Mouse (Mus musculus) megakaryocyte-erythroid progenitor cell, adult 5-6 weeks (primary cell): ENCODE data around the gene Nipa1. TPM values are rescaled to one million over a fixed set of nuclear protein-coding genes. Genes with fewer than 3 reads are reported as not detected.
A peak's percentile ranks its signal among the peaks of the same experiment; 100 is the strongest.

Source experiments
- ATAC-seq: replicated peaks from 2 replicates; pipeline ENCODE4 v1.8.0; 2016; ENCODE audit warnings: mild to moderate bottlenecking, inconsistent platforms; ENCODE audit not compliant: severe bottlenecking, poor library complexity, low FRiP score, low TSS enrichment
- total RNA-seq, 2 experiments: library from RNA; stranded (forward) in 1 of 2; stranded (reverse) in 1 of 2; fragments of 200-1000, 215-1000 nt in 1 of 2; fragments of >200 nt in 1 of 2; fragmentation: Nextera tagmentation in 1 of 2; gene quantifications; 2 replicates each; pipeline ENCODE4 v1.2.3; 2014 to 2017

The Nipa1 gene
- total RNA-seq, 2 experiments from 2014 or later = 16.9 to 31.7 TPM

DNA sequence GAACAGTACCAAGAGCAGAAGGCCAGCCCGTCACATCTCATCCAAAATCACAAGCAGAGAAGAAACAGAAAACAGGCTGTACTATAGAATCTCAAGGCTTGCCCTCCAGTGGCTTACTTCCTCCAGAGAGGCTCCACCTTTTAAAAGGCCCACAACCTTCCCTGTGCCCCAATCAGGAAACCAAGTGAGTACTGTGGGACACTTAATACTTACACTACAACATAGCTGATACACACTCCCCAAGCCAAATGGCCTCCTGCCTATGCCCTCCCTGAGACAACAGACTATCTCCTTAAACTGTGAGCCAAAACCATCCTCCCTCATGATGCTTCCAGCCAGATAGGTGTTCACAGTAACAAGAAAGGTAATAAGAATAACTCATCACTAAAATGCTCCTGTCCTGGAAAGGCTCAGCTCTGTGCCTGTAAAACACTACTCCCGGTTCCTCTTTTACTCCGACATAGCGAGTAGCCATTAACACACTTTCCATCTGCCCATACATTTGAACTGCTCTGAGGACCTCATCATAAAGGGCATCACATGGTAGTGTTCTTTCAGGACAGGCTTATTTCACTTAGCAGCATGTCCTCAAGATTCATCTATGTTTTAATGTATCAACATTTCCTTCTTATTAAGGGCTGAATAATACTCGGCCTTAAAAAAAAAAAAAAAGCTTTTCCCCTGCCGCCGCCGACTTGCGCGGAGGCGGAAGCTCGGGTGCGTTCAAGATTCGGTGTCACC, 6.3 kb downstream of the Nipa1 start:
- ATAC-seq = no peak

- ATAC-seq = no peak
Observed at GRCm38 (mm10) chr7:56011018-56011333, 8.8 kb downstream of the Nipa1 start.

- no peak for ATAC-seq
Observed at GRCm38 (mm10) chr7:56010318-56011017, 9.3 kb downstream of the Nipa1 start.

- peak; percentile 78 for ATAC-seq
Observed at GRCm38 (mm10) chr7:55998997-55999396, 20.8 kb downstream of the Nipa1 start.

DNA sequence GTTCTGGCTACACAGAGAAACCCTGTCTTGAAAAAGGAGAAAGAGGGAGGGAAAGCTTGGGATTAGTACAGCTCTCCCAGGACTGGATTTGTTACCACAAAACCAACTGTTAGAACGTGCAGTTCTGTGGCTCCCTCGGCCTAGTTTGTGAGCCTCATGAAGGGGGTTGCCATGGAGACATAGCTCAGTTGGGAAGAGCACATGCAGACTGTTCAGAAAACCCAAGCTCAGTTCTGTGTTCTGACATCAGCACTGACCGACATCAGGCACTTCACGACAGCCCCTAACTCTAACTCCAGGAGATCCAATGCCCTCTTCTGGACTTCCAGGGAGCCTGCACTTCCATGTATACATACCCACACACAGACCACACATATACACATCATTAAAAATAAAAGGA, 24.7 kb downstream of the Nipa1 start:
- ATAC-seq = no peak

- no peak for ATAC-seq
Observed at GRCm38 (mm10) chr7:55991858-55992257, 27.9 kb downstream of the Nipa1 start.

DNA sequence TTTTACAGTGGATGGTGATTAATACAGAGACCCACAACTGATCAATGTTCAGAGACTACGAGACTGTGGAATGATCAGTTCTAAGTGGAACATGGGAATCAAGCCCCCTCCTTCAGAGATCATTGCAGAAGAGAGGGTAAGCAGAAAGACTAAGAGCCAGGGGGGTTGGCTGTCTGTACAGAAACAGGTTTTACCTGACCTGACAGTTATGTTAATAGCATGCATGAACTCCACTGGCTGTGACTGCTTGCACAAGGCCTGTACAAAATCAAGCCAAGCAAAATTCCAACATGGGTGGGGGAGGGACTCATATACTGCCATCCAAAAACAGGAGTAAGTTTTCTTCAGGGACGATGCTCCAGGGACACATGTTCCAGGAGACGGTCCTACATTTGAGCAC, 28.6 kb downstream of the Nipa1 start:
- no peak for ATAC-seq

DNA sequence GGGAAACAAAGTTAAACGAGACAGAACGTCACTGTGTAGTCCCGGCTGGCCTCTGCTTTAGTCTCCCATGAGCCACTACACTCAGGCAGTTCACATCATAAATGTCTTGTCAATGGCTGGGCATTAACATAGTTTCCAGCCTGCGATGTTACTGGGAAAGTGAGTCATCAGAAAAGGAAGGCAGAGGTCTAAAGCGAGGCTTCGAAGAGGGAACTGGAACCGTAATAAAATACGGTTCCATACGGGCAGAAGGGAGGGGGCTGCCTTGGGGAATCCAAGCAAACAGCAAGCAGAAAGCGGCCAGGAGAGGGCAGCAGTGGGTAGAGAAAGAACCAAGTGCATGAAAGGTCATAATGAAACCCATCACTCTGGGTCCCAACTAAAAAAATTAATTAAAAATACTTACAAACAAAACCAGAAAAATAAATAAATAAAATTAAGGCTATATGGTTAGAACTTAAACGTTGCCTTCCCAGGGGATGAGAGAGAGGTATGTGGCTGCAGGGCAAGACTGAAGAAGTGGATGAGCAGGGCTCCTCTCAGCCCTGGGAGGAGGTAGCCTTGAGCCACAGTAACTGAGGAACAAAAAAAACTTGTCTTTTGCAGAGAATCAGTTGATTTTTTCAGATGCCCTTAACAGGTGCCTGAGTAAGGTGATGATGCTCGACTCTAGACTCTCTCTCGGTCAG, 33.1 kb downstream of the Nipa1 start:
- peak; percentile 89 for ATAC-seq

DNA sequence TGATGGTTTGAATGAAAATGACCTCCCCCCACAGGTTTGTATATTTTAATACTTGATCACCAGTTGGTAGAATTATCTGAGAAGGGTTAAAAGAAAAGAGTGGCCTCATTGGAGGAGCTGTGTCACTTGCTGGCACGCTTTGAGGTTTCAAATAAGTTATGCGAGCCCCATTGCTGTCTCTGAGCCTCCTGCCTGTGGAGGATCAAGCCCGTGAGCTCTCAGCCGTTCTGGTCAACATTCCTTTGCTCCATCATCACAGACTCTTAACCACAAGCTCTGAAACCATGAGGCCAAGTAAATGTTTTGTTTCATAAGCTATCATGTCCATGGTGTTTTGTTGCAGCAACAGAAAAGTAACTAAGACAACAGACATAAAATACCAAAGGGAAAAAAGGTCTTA, 35.0 kb downstream of the Nipa1 start:
- no peak for ATAC-seq

- ATAC-seq = no peak
Observed at GRCm38 (mm10) chr7:55983107-55983506, 36.6 kb downstream of the Nipa1 start.

DNA sequence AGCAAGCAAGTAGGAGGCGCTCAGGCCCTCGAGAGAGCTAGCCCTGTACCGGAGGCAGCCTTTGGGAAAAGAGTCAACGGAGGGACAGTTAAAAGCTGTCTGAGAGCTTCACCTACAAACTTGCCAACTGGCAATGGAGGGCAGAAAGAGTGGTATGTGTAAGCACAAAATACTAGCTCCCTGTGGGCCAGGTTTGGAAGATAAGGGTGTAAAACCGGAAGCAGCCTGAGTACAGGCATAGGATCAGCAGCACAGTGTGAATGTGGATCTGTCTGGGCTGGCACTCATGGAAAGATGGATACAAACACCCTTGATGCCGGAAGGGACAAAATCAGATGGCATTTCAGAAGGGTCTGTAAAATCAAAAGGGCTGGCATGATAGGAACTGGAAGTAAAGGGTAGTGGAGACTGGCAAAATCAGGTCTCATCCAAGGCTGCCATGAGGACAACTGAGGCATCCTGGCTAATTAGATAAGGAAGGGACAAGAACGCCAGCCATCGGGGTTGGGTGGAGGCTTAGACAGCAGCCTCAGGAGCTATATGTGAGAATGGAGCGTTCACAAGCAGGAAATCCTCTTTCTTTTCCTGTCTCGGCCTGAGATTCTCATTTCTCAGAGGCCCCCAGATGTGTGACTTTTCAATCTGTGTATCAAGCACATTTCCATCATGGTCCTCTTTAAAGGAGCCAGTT, 37.6 kb downstream of the Nipa1 start:
- 0 out of 2 replicates have a peak, but pooled peaks have one; percentile 41 for ATAC-seq

- 0 out of 2 replicates have a peak, but pooled peaks have one; percentile 38 for ATAC-seq
Observed at GRCm38 (mm10) chr7:55981511-55981910, 38.2 kb downstream of the Nipa1 start.

DNA sequence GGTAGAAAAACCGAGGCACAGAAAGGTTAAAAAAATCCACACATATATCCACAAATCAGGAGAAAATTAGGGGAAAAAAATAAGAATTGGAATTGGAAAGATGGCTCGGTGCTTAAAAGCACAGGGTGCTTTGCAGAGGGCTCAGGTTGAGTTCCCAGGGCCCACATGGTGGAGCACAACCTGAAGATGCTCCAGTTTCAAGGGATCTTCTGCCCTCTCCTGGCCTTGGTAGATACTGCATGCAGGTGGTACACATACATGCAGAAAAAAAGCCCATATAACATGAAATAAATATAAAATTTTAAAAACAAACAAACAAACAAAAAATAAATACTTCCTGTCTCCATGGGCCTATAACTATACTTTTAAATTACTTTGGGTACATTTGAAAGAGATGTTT, 45.3 kb downstream of the Nipa1 start:
- ATAC-seq = no peak

- ATAC-seq = no peak
Observed at GRCm38 (mm10) chr7:55969415-55969814, 50.3 kb downstream of the Nipa1 start.

DNA sequence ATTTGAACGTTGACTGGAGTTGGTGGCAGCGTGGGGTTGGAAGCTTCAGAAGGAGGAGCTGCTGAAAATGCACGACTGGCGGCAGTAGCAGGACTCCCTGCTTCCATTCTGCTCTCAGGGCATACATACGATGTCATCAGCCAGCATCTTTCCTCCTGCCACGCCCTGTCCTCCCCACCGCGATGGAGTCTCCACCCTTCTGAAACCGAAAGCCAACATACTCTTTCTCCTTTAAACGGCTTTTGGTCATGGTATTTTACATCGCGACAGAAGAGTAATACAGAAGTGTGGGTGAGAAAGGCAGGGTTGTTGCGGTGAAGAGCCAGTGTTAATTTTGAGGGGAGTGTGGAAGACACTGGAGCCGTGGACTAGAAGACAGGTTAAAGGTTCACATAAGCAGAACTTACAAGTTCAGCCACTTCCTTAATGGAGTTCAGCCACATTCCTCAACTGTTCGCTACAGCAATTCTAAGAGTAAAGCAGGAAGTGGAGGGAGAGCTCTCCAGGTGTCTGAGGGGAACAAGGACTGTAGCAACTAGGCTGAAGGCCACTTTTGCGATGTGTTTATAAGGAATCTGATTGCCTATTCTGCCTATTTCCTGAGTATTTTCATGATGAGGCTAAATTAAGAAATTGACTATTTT, 51.4 kb downstream of the Nipa1 start:
- peak; percentile 98 for ATAC-seq

DNA sequence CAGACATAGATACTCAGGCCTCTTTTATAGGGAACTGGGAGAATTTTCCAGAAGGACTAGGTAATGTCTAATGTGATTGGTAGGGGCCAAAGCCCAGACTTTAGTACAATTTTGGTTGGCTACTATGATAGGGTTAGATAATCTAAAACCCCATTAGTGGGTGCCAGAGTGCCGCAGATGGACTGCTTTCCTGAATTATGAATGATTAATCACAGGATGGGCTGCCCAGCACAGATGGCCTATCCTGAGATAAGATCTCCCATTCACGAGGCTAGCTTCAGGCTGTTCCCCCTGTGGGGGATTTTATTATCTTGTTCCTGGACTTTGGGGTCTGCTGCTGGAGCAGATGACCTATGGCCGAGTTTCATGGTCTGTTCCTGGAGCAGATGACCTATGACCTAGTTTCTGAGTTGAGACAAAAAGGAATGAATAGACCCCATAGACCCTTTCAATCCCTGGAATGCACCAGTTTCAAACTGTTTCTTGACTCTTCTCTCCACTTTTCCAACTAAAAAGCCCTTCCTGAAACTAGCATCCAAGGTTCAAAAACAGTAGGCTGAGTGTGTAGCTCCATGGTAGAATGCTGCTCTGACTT, 52.8 kb downstream of the Nipa1 start:
- ATAC-seq = no peak

DNA sequence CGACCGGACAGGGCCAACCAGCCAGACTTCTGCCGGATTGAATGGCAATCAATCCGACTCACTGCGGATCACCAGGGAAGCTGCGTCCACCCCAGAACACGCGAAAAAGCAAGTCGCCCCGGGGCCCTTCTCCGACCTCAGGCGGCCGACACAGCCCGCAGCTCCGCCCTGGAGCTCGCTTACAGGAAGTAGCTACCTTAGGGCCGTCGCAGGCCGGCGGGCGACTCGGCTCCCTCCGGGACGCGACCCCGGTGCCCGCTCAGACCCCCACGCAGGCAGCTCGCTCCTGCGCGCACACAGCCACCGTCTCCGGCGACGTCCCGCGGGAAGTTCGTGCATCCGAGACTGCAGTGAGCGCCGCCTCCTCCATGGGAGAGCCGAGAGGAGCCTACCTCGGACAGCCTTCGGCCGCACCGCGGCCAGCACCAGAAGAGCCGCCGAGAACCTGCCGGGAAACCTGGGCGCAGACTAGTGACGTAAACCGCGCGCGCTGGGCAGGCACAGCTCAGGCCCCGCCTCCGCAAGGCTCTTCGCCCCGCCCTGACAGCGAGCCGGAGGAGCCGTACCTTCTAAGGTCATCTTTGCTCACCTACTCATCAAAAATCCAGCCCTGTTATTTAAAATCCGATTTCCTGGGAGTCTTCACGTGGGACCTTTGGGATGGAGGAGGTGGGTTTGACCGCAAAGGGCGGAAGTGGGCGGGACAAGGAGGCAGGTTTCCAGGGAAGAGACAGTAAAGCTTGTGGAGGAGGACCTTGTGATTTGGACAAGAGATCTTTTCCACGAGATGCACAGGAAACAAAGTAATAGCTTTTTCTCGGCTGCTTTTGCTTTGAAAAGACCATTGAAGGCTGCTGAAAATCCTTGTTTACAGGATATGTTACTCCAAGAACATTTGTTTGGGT, 57.5 kb downstream of the Nipa1 start, which contains the start of gene Nipa2:
Nipa2 (minus strand) TSS at position 473 of the 905 bp plus-strand sequence.
- peak; percentile 96 for ATAC-seq

GRCm38 (mm10) chr7:55960506-55960905, 59.2 kb downstream of the Nipa1 start:
- ATAC-seq = no peak
